Mouse (Mus musculus) forebrain, embryonic 14.5 days (tissue): ENCODE measurements around the gene Pwp1. TPM values are rescaled to one million over a fixed set of nuclear protein-coding genes. Genes with fewer than 3 reads are reported as not detected.
A peak's percentile ranks its signal among the peaks of the same experiment; 100 is the strongest.
"Not testable (repeated sequence)": the region's sequence is repeated elsewhere in the genome, so short reads cannot be mapped to it uniquely, and the experiment has no call there.

Experiments
- ATAC-seq: fragments of 200-750 bp; cut with Nextera tagmentation; 2 replicates; pipeline ENCODE4 v1.8.0; 2017; ENCODE audit warnings: mild to moderate bottlenecking, moderate library complexity
- DNase-seq: peaks from one replicate; pipeline ENCODE4 v3.0.0-alpha.2; 2015; ENCODE audit warnings: low spot score
- H3K27ac ChIP-seq: fragments of 300-500 bp; sonication (generic); 2 replicates; pipeline ENCODE4 v1.5.1; 2014; ENCODE audit warnings: low read depth, mild to moderate bottlenecking, control low read depth, low read length, moderate library complexity
- H3K27me3 ChIP-seq: fragments of 300-500 bp; sonication (generic); replicated peaks from 2 replicates; pipeline ENCODE4 v1.6.1; 2014; ENCODE audit warnings: low read length, control low read depth, mixed read lengths; ENCODE audit not compliant: control insufficient read depth, insufficient read depth
- H3K36me3 ChIP-seq: fragments of 300-500 bp; sonication (generic); 2 replicates; pipeline ENCODE4 v1.6.1; 2014; ENCODE audit warnings: low read length, control low read depth; ENCODE audit not compliant: control insufficient read depth, insufficient read depth
- H3K4me1 ChIP-seq: fragments of 300-500 bp; sonication (generic); 2 replicates; pipeline ENCODE4 v1.6.1; 2014; ENCODE audit warnings: antibody characterized with exemption, low read length, control low read depth; ENCODE audit not compliant: control insufficient read depth, insufficient read depth
- H3K4me2 ChIP-seq: fragments of 300-500 bp; sonication (generic); 2 replicates; pipeline ENCODE4 v1.6.1; 2014; ENCODE audit warnings: mild to moderate bottlenecking, control low read depth, low read length
- H3K4me3 ChIP-seq: fragments of 300-500 bp; sonication (generic); 2 replicates; pipeline ENCODE4 v1.5.1; 2014; ENCODE audit warnings: low read depth, low read length, control low read depth
- H3K9ac ChIP-seq: fragments of 300-500 bp; sonication (generic); 2 replicates; pipeline ENCODE4 v1.6.1; 2014; ENCODE audit warnings: mild to moderate bottlenecking, low read length, control low read depth, moderate library complexity
- H3K9me3 ChIP-seq: fragments of 300-500 bp; sonication (generic); replicated peaks from 2 replicates; pipeline ENCODE4 v1.6.1; 2016; ENCODE audit warnings: low read length, control low read depth, mixed read lengths; ENCODE audit not compliant: control insufficient read depth
- WGBS: fragments of 180-500 bp; shearing (Covaris S2); extraction: QIAGEN DNeasy Blood & Tissue Kit; methylation state at CpG from one replicate; pipeline ENCODE4 v1.1.7; 2014; 5-methylcytosine and 5-hydroxymethylcytosine counted together
- polyA plus RNA-seq: library from polyadenylated mRNA; unstranded; fragments of >200 nt; fragmentation: Nextera tagmentation; extraction: Ambion mirVana; gene quantifications from 2 replicates; pipeline ENCODE4 v1.2.1, GENCODE M21; 2014

Pwp1 gene
- 101 and 104 TPM in 2 replicates for polyA plus RNA-seq

DNA sequence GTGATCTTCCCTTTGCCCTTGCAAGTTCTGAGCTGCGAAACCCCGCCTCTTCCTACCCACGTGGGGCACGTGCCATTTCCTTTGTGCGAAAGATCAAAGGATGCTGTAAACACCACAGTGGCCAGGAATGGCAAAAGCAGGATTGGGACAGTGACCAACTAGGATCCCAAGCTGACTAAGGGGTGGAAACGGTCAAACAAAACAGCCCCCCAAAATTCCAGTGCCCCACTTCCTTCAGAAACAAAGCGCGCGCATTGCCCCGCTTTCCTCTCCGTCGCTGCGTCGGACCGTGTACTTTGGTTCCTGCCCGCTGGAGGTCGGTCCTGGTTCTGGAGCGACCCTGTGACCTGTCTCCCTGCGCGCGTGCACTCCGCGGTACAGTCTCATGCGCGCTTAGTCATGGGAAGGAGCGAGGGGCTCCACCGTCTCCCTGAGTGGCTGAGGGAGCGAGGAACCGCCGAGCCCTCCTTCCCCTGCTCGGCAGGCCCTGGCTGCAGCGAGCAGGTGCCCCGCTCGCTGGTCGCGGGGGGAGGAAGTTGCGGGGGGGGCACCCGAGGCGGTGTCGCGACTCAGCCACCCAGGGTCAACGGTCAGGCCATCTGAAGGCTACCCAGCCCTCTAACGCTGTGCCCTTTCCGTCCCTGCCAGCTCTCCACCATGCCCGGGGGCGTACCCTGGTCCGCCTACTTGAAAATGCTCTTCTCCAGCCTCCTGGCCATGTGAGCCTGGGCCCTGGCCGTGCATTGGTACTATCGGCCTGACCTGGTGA, at the start of gene Pwp1:
Pwp1 (plus strand) TSS at position 410 of the 769 bp plus-strand sequence.
- WGBS, result 1% methylated on average over 47 of the region's 49 CpGs
- Histone ChIP-seq H3K9ac (peak within 1 kb of the TSS; percentile 82), H3K27ac (peak within 1 kb of the TSS; percentile 46; the same call in 1 of the 2 replicates), H3K4me2 (peak within 1 kb of the TSS; percentile 71), H3K4me3 (peak within 1 kb of the TSS; percentile 49)
- DNase-seq (peak; percentile 71), ATAC-seq (peak; percentile 97)
- not testable (repeated sequence) for H3K27me3 ChIP-seq, H3K4me1 ChIP-seq, H3K36me3 ChIP-seq, H3K9me3 ChIP-seq

- ATAC-seq, H3K27ac ChIP-seq, H3K9me3 ChIP-seq, H3K9ac ChIP-seq, H3K4me1 ChIP-seq, H3K4me2 ChIP-seq, H3K27me3 ChIP-seq, H3K4me3 ChIP-seq, H3K36me3 ChIP-seq, DNase-seq: not testable (repeated sequence)
- 97% methylated on average over 1 of the region's 3 CpGs for WGBS
Observed at GRCm38 (mm10) chr10:85822143-85822696, 7.1 kb upstream of the Pwp1 start.

DNA sequence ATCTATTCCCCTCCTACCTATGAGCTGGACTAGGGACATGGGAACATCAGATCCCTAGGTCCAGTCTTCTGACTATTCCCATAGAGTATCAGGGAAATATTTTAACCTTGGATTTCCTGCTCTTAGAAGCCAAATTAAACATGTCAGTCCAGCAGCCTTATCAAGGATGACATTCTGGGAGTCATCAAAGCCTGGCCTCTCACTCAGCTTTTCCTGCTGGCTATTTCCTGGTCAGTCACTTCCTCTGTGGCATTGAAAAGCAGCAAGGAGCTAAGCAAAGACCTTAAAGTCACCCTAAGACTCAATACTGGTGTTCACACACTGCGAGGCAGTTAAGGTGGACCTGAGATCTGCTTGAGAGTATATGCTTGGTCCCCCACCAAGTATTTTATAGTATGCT, 5.5 kb upstream of the Pwp1 start:
- WGBS, result 89% methylated on average over 1 of the region's 1 CpGs
- H3K27ac ChIP-seq, H3K4me1 ChIP-seq, ATAC-seq, H3K9me3 ChIP-seq, H3K36me3 ChIP-seq, H3K9ac ChIP-seq, H3K4me3 ChIP-seq, H3K4me2 ChIP-seq, H3K27me3 ChIP-seq, DNase-seq: not testable (repeated sequence)

DNA sequence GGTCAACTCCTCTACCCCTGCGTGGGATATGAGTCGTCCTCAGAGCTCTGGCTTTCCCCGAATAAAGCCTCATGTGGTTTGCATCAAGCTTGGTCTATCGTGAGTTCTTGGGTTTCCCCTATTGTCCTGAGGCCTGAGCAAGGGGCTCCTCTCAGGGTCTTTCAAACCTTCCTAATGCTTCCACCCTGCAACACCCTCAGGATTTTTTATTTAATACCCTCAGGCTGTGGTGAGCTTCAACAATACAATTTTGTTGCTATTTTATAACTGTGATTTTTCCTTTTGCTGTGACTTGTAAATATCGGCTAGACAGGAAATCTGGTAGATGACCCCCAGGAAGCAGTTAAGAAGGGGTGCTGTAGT, 591 bp upstream of the Pwp1 start:
- H3K27me3 ChIP-seq, H3K36me3 ChIP-seq, H3K27ac ChIP-seq, DNase-seq, H3K9me3 ChIP-seq, H3K4me1 ChIP-seq: not testable (repeated sequence)
- peak overlapping the region; percentile 82; the same call in 1 of the 2 replicates for H3K9ac ChIP-seq
- peak; percentile 57; the same call in 1 of the 2 replicates for ATAC-seq
- WGBS, result 49% methylated on average over 5 of the region's 5 CpGs
- peak overlapping the region; percentile 49; the same call in 1 of the 2 replicates for H3K4me3 ChIP-seq
- peak overlapping the region; percentile 71 for H3K4me2 ChIP-seq

GRCm38 (mm10) chr10:85846105-85846862, 17.0 kb downstream of the Pwp1 start:
- Histone ChIP-seq H3K27me3 (no peaks in the 10 kb centered on the region), H3K36me3 (no peaks in the 10 kb centered on the region), H3K9me3 (no peaks in the 10 kb centered on the region), H3K27ac (no peak overlapping the region), H3K4me3 (no peak overlapping the region), H3K9ac (no peak overlapping the region), H3K4me2 (no peak overlapping the region), H3K4me1 (no peaks in the 10 kb centered on the region)
- 78% methylated on average over 4 of the region's 4 CpGs for WGBS
- DNase-seq, result no peak
- no peak for ATAC-seq

DNA sequence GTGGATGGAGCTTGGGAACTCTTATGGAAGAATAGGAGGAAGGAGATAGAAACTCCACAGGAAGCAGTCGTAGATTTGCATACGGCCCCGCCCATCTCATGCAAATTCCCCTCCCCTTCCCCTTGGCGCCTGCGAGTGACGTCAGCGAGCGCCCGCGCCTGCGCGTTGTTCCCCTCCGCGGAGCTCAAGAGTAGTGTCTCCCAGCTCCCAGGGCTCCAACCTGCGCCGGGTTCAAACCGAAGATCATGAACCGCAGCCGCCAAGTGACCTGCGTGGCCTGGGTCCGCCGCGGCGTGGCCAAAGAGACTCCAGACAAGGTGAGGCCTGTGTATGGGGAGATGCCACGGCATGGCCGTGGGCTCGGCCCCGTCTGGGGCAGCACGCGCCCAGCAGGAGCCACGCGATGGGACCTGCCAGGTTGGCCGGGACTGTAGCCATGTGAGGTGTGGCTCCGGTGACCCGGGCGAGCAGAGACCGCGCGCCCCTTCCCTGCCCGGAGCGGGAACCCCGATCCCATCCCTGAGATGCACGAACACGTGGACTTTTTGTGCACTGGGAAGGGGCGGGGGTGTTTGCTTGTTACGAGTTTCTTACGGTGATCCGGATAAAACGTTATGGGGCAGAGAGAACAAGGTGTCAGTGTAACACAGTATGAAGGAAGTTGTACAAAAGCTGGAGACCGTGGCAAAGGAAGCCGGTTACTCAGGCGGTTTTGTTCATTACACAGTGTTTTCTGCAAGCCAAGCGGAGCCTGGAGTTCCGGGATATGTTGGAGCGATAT, 42.6 kb downstream of the Pwp1 start:
- Histone ChIP-seq H3K27ac (peak overlapping the region; percentile 52), H3K4me3 (peak overlapping the region; percentile 95), H3K4me1 (peaks cover 10% of the 10 kb centered on the region; the same call in 1 of the 2 replicates), H3K9me3 (no peaks in the 10 kb centered on the region), H3K9ac (peak overlapping the region; percentile 85), H3K4me2 (peak overlapping the region; percentile 87), H3K36me3 (peaks cover 29% of the 10 kb centered on the region), H3K27me3 (no peaks in the 10 kb centered on the region)
- DNase-seq (peak; percentile 95), ATAC-seq (peak; percentile 96)
- WGBS, result under 1% methylated on average over 55 of the region's 55 CpGs

DNA sequence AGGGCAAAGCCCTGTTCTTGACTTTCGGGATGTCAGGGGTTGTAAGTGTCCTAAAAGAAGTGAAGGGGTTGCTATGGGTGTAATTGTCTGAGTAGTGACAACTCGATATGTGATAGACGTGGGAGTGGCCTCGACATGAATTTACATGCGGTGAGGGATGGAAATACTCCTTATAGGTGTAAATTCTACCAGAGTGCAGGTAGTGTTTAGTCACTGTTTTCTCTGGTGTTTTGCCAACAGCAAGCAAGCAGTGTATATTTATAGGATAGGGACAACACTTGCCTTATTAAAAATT, 43.1 kb downstream of the Pwp1 start:
- ATAC-seq, result 0 out of 2 replicates have a peak, but pooled peaks have one; percentile 18

GRCm38 (mm10) chr10:85873861-85874544, 44.7 kb downstream of the Pwp1 start:
- WGBS, result 88% methylated on average over 13 of the region's 13 CpGs
- peaks cover 50% of the 10 kb centered on the region for H3K36me3 ChIP-seq

More for the DNA sequence above, 43.1 kb downstream of the Pwp1 start:
- H3K27ac ChIP-seq, result no peak overlapping the region
- H3K4me3 ChIP-seq, result peak overlapping the region; percentile 95
- WGBS, result 4% methylated on average over 5 of the region's 5 CpGs
- H3K27me3 ChIP-seq, result no peaks in the 10 kb centered on the region
- DNase-seq, result peak; percentile 5
- H3K4me1 ChIP-seq, result peaks cover 10% of the 10 kb centered on the region; the same call in 1 of the 2 replicates
- H3K36me3 ChIP-seq, result peaks cover 34% of the 10 kb centered on the region
- H3K9me3 ChIP-seq, result no peaks in the 10 kb centered on the region
- H3K9ac ChIP-seq, result peak overlapping the region; percentile 85
- H3K4me2 ChIP-seq, result peak overlapping the region; percentile 87

More at GRCm38 (mm10) chr10:85873861-85874544, 44.7 kb downstream of the Pwp1 start:
- Histone ChIP-seq H3K27ac (no peak overlapping the region), H3K4me3 (no peak overlapping the region), H3K4me1 (peaks cover 10% of the 10 kb centered on the region; the same call in 1 of the 2 replicates), H3K9me3 (no peaks in the 10 kb centered on the region), H3K9ac (no peak overlapping the region), H3K27me3 (no peaks in the 10 kb centered on the region), H3K4me2 (no peak overlapping the region)
- no peak for DNase-seq
- ATAC-seq, result no peak
